Mouse (Mus musculus): ENCODE measurements around the gene Erp29.
"Not testable (repeated sequence)": the region's sequence is repeated elsewhere in the genome, so short reads cannot be mapped to it uniquely, and the experiment has no call there.

Erp29 gene

DNA sequence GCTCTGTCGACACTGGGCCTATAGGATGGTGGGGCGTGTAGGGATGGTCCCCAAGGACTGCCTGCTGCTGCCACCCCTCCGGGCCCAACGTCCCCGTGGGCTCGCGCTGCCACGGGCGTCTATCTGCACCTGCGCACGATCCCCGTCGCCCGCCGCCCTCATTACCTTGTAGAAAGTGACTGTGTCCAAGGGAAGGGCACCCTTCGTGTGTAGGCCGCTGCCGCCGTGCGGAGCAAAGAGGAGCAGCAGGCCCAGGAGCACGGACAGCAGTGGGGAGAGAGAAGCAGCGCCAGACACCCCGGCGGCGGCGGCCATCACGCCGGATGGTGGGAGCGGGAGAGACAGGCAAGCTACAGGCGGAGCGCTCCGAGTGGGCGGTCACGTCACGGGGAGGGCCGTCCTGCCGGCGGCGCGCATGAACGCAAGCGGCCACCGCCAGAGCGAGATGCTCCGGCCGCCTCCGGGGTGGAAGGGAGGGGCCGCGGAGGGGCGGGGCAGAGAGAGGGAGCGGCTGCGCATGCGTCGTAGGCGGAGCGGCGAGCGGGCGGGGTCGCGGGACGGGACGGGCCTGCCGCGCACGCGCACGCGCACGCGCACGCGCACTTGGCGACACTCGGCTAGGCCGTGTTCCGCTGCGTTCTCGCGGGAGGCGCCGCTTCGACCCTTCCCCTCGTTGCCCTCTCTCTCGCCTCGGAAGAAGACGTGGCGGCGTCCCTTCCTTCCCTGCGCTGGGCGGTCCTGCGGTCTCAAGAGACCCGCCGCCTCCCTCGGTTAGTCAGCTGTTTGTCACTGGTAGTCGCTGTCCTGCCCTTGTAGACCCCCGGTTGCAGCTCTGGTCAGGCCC is at the start of gene Erp29:
Erp29 (minus strand) TSS at position 481 of the 844 bp plus-strand sequence.
- peak; percentile 99 for DNase-seq (ENCODE audit: extremely low spot score, low spot score)

DNA sequence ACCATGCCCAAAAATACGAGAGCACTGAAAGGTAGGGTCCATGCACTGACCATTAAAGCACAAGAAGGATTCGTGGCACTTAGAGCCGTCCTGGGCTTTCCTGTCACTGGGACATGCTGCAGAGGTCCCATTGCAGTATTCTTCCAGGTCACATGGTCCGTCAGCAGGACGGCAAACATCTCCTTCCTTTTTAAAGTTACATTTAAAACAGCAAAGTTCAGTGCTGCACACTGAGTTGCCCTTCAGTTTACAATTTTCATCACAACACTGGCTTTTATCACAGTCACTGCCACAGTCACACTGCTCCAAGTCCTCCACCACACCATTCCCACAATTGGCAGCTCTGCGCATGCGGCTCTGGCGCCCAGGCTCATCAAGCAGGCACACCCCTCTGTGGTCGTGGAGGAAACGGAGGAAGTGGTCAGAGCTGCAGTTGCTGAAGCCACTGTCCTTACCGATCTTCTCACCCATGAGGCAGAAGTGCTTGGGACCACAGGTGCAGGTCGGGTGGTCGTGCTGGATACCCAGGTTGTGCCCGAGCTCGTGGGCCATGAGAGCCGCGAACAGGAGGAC is 49.2 kb upstream of the Erp29 start:
- not testable (repeated sequence) for DNase-seq (ENCODE audit: extremely low spot score, low spot score)

DNA sequence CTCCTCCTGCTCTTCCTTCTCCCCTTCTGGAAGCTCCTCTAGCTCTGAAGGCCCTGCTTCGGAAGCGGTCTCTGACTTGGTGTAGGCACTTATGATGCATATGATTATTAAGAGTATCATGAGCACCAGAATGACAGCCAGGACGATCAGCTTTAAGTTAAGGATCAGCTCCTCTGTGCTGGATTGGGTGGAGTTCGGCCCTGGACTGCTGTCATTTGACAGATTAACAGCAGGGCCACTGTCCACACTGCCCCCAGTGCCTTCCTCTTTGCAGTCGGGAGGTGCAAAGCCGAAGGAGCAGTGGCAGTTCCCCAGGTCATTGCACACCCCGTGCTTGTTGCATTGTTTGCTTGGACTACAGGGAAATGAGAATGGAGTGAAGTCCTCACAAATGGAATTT is 48.4 kb upstream of the Erp29 start:
- no peak for DNase-seq (ENCODE audit: extremely low spot score, low spot score)

DNA sequence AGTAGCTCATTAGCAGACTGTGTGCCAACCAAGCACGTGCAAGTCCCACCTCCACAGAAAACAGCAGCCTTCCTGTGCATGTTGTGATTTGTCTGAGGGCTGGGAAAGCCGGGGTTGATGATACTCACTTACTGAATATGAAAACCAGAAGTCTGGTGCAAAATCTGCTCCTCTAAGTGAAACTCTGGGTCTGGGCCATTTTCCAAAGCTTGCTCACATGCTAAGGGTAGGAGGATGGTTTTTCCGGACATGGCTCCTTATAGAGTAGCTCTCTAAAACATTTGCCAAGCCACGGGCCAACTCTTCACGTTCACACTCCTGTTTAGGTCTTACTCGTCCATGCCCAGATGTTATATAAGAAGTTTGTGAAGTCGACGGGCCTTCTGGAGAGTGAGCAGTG is 41.0 kb upstream of the Erp29 start:
- DNase-seq (ENCODE audit: extremely low spot score, low spot score), result no peak

DNA sequence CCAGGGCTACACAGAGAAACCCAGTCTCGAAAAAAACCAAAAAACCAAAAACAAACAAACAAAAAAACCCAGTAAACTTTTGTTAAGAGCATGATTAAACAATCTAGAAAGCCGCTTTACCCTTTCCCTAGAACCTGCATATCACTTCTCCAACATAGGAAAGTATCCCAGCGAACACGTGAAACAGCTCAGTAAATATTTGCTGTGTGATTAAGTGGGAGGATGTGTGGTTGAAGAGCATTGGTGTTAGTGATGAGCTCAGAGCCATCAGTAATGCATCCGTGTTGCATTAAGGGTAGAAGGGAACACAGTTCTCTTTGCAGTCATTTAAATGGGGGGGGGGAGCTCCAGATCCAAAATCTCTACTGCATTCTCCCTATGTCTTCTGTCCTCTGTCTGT is 32.5 kb upstream of the Erp29 start:
- no peak for DNase-seq (ENCODE audit: extremely low spot score, low spot score)

DNA sequence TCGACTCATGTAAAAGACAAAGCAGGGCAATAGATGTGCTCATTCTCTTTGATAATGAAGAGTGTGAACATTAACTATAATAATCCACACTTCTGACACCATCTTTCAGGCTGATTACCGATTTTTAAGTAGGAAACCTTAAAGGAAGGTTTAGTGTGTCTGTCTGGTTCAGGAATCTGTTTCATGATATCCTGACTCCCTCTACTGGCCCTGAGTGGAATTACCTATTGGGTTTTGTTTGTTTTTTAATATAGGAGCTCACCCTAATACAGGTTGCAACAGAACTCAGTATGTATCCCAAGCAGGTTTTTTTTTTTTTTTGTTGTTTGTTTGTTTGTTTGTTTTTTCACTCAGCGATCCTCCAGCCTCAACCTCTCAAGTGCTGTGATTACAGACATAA is 25.4 kb upstream of the Erp29 start:
- DNase-seq (ENCODE audit: extremely low spot score, low spot score), result no peak

DNA sequence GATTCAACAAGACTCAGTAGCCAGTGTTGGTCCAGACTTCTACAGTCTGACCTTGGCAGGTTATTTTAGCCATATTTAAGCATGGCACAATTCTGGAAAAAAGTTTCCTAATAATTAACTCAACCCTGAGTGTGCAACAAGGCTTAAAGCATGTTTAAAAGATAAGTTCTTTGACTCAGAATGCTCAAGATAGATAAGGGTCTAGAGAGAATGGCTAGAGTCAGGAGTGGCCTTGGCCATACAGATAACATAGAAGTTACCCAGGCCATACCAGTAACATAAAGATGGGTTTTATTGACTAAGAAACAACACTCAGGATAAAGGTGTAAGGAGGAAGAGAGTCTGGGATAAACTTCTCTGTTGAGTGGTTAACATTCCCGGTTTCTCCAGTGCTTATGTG is 23.7 kb upstream of the Erp29 start:
- no peak for DNase-seq (ENCODE audit: extremely low spot score, low spot score)

DNA sequence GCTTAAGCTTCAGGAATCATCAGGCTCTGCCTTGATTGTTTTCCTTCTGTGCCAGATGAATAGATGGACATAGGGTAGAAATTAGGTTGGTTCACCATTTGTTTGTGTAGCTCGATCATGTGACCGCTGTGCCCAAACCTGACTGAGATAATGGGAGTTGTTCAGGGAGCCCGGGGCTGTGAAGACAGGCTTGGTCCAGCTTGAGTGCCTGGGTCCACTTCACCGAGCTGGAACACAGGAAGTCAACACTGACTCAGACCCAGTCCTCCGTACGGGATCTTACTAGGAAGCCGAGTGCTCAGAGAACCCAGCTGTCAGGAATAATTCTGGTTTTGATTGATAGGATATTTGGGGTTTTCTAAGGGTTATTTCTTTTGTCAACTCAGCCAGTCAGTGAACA is 22.3 kb upstream of the Erp29 start:
- DNase-seq (ENCODE audit: extremely low spot score, low spot score), result no peak

DNA sequence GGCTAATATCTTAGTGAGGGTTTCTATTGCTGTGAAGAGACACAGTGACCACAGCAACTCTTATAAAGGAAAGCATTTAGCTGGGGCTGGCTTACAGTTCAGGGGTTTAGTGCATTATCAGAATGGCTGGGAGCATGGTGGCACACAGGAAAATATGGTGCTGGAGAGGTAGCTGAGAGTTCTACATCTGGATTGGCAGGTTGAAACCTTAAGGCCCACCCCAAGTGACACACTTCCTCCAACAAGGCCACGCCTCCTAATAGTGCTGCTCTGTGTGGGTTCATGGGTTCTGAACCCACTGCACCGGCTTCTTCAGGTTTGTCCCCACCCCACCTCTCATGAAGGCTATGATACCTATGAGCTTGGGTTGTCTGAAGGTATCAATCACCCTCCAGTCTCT is 20.1 kb upstream of the Erp29 start:
- DNase-seq (ENCODE audit: extremely low spot score, low spot score), result no peak

DNA sequence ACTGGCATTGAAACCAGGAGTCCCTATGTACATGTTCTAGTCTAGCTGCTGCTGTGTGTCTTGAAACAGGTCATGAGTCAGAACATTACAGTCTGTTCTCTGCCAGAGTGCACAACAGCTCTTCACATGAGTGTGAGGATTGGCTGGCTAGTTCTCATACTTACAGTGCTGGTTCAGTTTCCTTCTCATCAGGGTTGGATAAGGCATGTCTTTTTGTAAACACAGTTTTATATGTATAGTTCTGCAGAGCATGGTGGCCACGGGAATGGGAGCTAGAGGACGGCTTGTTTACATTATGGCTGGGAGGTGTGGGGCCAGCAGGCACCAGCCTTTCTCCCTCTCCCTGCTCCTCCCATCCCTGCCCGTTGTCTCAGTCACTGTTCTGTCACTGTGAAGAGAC is 17.3 kb upstream of the Erp29 start:
- no peak for DNase-seq (ENCODE audit: extremely low spot score, low spot score)

DNA sequence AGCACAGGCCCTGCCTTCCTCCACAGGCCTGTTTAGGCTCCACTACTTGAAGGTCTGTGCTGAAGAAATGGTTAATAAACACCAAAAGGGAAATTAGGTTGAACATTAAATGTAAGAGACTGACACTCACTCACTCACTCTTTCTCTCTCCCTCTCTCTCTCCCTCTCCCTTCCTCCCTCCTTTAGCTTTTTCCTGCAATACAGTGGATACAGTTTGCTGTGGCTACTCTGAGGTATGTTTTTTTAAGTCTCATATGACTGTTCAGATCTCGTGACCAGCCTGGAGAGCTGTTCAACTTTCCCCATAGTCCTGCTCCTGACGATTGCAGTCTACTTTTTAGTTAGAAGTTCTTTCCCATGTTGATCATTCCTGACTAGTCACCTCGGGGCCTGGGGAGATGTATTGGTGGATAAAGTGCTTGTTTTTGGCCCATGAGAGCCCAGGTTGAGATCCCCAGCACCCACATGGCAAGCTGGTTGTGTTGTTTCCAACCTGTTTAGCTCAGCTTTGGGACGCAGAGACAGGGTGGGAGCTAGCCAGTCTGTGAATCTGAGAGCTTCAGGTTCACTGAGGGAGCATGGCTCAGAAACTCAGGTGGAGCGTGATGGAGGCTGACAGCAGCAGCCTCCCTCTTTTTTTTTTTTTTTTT is 11.4 kb upstream of the Erp29 start:
- DNase-seq (ENCODE audit: extremely low spot score, low spot score), result no peak

DNA sequence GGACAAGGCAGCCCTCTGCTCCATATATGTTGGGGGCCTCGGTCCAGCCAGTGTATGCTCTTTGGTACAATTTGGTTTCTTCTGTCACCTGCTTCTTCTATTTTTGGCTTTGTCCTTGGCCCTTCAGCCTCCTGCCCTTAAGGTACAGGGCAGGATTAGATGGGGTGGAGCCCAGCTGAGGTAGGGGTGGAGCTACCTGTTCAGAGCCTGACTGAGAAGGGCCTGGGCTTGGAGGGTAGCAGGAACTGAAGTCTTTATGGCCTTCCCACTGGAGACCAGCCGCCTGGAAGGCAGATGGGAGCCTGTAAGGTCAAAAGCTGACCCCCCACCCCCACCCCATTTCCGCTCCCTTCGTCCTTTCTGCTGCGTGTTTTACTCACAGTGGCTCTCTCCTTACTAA is 10.7 kb upstream of the Erp29 start:
- no peak for DNase-seq (ENCODE audit: extremely low spot score, low spot score)

DNA sequence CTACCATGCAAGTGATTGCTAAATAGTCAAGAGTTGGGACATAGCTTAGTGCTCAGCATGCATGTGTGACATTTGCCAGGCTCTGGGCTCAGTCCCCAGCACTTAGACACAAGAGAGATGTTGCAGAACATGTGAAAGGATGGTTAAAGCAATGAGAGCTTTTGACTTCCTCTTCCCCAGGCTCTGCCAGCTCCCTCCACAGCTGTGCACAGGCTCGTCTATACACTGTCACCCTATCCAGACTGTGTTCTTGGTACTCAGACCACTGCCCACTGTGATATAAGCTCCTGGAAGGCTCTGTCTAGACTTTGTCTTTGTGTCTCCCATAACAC is 9.8 kb upstream of the Erp29 start:
- DNase-seq (ENCODE audit: extremely low spot score, low spot score), result no peak

DNA sequence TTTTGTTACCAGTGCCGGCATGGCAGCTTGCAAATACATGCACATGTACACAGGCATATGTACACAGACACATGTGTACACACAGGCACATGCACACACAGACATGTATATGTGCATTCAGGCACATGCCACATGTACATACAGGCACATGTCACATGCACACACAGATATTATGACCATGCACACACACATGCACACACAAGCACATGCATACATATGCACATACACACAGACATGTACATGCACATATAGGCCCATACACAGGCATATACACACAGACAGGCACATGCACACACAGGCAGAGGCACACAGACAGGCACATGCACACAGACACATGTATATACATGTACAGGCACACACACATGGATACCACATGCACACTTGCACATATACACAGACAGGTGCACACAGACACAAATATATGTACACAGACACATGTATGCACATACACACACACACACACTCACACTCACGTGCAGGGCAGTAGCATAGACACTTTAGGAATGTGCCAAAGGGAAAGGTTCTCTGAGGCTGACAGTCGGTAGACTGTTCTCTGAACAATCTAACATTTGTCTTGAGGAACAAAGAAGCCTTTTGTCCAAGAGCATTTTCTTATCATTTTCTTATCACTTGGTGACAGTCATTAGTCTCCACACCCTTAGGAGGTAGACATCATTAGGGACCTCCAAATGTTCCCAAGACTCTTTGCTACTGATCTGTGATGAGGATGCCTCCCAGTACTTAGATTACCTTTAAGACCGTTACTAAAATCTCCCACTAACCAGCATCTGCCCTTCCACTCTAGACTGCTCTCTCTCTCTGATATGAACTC is 9.2 kb upstream of the Erp29 start:
- DNase-seq (ENCODE audit: extremely low spot score, low spot score), result no peak

DNA sequence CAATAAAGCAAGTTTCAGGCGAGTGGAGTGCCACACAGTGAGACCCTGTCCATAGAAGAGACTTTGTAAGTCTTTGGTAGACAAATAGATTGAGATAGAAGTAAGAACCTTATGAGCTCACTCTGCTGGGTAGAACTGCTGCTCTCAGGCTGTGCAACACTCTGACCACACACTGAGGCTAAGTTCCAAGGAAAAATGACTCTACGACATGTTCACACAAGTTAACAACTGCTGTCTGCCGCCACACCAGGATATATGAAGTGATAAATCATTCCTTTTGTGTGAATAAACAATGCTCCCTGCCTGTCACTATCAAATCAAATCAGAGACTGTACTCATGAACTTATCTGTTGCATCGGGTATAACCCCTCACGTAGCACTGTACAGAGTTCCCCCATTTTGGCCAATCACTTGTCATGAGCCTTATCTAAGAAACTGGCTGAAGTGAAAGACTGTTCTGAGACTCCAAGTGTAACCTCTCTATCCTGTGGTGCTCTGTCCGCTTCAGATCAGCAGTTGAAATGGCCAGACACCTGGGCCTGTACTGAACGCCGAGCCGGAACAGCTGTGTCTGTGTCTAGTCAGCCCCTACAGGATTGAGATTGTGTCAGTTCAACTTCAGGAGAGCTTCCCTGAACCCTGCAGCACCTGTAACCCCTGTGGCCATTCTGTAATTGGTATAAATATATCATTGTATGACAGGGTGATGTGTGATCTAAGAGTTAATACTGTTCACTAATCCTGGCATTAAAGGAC is 3.4 kb upstream of the Erp29 start:
- DNase-seq (ENCODE audit: extremely low spot score, low spot score), result no peak

DNA sequence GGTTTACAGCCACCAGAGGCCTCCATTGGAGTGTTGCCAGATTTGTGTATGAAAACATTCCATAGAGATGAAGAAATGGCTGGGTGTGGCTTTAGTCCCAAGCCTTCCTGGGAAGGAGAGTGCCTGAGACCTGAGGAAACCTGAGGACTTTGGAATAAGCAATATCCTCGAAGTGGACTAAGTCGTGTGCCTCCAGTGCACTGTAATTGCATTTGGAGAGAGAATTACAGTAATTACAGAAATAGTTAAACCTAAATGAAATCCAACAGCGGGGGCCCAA is 2.1 kb upstream of the Erp29 start:
- no peak for DNase-seq (ENCODE audit: extremely low spot score, low spot score)

DNA sequence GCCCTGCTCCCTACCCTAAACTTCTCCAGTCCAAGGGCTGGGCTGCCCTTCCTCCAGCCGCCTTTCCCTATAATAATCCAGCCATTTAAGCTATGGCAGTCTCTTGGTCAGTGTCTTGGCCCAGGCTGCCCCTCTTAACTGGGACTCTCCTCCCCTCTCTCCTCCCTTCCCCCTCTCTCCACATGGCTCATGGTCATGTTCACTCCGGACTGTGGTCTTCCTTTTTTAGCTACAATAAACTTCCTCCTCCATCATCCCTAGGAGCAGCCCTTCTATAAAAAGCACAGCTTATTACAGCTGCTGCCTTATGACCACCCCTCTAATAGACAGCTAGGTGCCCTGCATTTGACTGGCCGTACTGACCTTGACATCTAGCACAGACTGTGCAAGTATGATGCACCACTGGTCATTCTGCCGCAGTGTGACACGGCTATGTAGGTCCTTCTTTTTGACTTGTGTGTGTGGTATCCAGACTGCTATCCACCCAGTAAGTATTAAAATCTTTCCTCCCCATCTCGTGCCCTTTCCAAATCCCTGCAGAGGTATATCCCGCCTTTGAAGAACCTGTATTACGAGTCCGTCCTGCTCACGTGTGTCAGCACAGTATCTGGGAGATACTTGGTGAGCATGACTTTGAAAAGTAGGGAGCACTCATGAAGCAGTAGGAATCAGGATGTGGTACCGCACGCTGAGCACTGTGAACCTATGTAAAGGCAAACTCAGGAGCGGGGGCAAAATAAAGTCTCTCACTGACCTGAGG is 1.6 kb upstream of the Erp29 start:
- no peak for DNase-seq (ENCODE audit: extremely low spot score, low spot score)

DNA sequence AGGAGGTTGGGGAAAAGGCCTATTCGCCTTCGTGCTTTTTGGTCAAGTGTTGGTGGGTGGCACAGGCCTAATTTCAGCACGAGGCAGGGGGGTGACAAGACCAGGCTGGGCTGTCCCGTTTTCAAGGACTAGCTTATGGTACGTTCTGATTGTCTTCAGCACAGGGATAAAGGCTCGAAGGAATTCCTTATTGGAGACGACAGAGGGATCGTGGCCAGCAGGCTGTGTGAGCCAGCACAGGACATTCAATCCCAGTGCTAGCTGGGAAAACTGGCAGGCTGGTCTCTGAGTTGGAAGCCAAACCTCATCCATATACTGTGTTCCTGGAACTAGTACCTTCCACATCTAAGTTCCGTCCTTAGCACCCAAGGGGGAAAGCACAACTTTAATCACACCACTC is 600 bp upstream of the Erp29 start:
- no peak for DNase-seq (ENCODE audit: extremely low spot score, low spot score)

DNA sequence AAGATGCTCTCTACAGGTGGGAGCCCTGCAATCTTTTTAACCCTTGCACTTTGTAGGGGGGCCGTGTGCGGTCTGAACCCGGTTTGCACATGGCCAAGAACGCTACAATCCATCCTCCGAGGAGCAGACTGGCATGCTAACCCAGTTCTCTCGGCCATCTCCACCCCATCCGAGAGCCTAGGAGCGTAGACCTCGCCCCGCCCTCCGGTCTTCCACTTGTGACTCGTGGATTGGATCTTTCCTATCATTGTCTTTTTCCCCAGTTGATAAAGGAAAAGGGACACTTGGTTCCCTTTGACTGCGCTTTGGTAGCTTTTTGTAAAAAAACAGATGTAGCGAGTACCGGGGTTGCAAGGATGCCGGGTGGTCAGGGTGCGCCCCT is 671 bp downstream of the Erp29 start, which contains the start of gene Tmem116:
Tmem116 (plus strand) TSS at position 250 of the 382 bp plus-strand sequence.
- DNase-seq (ENCODE audit: extremely low spot score, low spot score), result peak; percentile 54

DNA sequence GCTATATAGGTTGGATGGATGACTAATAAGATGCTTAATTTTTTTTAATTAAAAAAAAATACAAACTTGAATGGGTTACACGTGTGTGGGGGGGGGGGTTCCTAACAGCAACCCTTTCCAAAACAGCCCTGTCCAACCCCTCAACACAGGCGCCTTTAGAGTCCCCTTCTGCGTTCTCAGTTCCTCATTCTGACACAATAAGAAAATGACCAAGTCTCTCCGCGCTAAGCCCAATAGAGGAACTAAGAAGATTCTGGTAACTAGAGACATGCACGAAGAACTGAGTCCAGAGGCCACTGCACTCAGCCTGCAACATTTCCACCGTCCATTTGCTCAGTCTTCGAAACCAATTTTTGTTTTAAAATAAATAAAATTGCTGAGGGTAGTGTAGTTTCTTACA is 1.1 kb downstream of the Erp29 start:
- DNase-seq (ENCODE audit: extremely low spot score, low spot score), result peak; percentile 26

DNA sequence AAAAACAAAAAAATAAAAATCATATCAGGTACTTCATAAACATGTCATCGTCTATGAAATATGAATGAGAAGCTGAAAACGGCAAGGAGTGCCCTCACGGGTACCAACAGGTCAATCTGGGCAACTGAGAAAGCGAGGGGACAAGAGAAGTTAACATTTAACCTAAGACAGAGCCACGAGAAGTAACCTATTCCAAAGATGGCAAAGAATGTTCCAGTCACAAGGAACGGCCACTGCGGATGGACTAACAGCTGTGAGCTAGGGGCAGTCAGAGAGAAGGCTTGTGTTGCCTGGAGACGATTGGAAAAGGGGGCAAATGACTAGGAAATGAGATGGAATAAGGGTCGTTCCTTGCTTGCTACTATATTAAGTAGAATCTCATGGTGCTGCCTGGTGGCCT is 1.8 kb downstream of the Erp29 start:
- no peak for DNase-seq (ENCODE audit: extremely low spot score, low spot score)

All from neural tube, embryonic 10.5 days (tissue).